Mouse (Mus musculus) small intestine, adult 2 months (tissue): ENCODE measurements at regions not wholly inside any gene's neighbourhood (a gene's known extent, or its start where the extent isn't known, plus 50 kb on each side); places are given as distances from the start of the nearest gene placed in this dataset.

Experiments used
- H3K27ac ChIP-seq: fragments of 200-500 bp; 2 replicates; pipeline ENCODE4 v1.5.1; 2012; ENCODE audit warnings: low read depth, low read length, control low read depth, inconsistent platforms; ENCODE audit not compliant: insufficient read depth
- H3K27me3 ChIP-seq: fragments of 200-500 bp; 2 replicates; pipeline ENCODE4 v1.6.1; 2012; ENCODE audit warnings: mild to moderate bottlenecking, moderate library complexity, low read length, inconsistent platforms; ENCODE audit not compliant: control insufficient read depth, insufficient read depth
- H3K36me3 ChIP-seq: fragments of 200-500 bp; 2 replicates; pipeline ENCODE4 v1.6.1; 2012; ENCODE audit warnings: mild to moderate bottlenecking, low read length, control low read depth, inconsistent platforms; ENCODE audit not compliant: control insufficient read depth, insufficient read depth
- H3K4me1 ChIP-seq: fragments of 200-500 bp; 2 replicates; pipeline ENCODE4 v1.6.1; 2012; ENCODE audit warnings: low read length, inconsistent platforms, mixed read lengths; ENCODE audit not compliant: control insufficient read depth, insufficient read depth, insufficient read length
- H3K4me3 ChIP-seq: fragments of 200-500 bp; 2 replicates; pipeline ENCODE4 v1.5.1; 2012; ENCODE audit warnings: low read depth, mild to moderate bottlenecking, control low read depth, inconsistent platforms, low read length, moderate library complexity
- CTCF ChIP-seq: fragments of 200-500 bp; IDR thresholded peaks from 2 replicates; pipeline ENCODE4 v1.5.1; 2012; ENCODE audit warnings: low read depth, mild to moderate bottlenecking, control low read depth, inconsistent platforms, low read length, moderate library complexity, mixed read lengths; ENCODE audit not compliant: insufficient replicate concordance, insufficient read length; ENCODE audit errors: extremely low read depth
- POLR2A ChIP-seq: fragments of 200-500 bp; IDR thresholded peaks from 2 replicates; pipeline ENCODE4 v1.6.1; 2012; ENCODE audit warnings: low read depth, mild to moderate bottlenecking, control low read depth, inconsistent platforms, low read length, moderate library complexity
- WGBS: fragments of 180-500 bp; shearing (Covaris S2); methylation state at CpG from one replicate; pipeline ENCODE4 v1.1.7; 2018; 5-methylcytosine and 5-hydroxymethylcytosine counted together

DNA sequence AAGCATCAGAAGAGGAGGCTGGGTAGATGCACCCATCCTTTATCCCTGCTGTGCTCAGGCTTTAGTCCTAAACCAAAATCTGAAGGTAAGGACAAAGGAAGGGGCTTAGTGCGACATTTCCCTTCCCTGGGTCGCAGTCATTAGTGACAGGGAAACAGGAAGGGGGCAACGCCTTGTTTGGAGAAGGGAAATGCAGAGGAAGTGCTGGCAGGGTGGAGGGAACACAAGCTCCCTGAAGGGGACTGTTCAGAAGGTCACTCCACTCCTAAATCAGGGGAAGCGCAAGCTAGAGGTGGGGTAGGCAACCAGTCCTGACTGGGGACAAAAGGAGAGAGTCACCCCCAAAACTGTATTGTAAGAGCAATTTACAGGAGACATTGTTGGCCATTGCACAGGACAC, 88.7 kb upstream of the Cd93 start:
- TF ChIP-seq POLR2A (no peak), CTCF (no peak)
- WGBS, result 49% methylated on average over 4 of the region's 4 CpGs
- Histone ChIP-seq H3K4me3 (no peak overlapping the region), H3K27me3 (no peaks in the 10 kb centered on the region), H3K4me1 (no peaks in the 10 kb centered on the region), H3K36me3 (no peaks in the 10 kb centered on the region), H3K27ac (no peak overlapping the region)

- TF ChIP-seq POLR2A (no peak), CTCF (no peak)
- H3K36me3 ChIP-seq, result no peaks in the 10 kb centered on the region
- no peak overlapping the region for H3K4me3 ChIP-seq
- no peaks in the 10 kb centered on the region for H3K4me1 ChIP-seq
- WGBS, result 67% methylated on average over 4 of the region's 4 CpGs
- H3K27ac ChIP-seq, result no peak overlapping the region
- no peaks in the 10 kb centered on the region for H3K27me3 ChIP-seq
Measured at GRCm38 (mm10) chr2:148530546-148530945, 87.2 kb upstream of the Cd93 start.

- Histone ChIP-seq H3K36me3 (no peaks in the 10 kb centered on the region), H3K4me3 (no peak overlapping the region), H3K4me1 (no peaks in the 10 kb centered on the region), H3K27ac (no peak overlapping the region), H3K27me3 (no peaks in the 10 kb centered on the region)
- no peak for TF ChIP-seq CTCF
- no peak for TF ChIP-seq POLR2A
- 59% methylated on average over 2 of the region's 2 CpGs for WGBS
Measured at GRCm38 (mm10) chr2:148529900-148530299, 86.5 kb upstream of the Cd93 start.

DNA sequence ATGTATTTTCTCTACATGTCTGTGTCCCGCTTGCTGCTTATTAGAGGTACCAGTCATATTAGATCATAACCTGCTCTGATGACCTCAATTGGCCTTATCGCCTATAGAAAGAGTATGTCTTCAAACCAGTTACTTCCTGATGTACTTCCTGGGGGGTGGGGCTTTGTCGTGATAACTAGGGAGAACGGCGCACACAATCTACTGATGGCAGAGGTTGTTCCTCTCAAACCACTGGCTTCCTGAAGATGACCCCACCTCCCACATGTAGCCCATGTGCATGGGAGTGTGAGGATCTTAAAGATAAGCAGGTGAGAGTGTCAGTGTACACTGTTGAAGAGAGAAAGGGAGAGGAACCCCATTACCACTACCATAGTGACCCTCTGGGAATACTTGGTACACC, 84.4 kb upstream of the Cd93 start:
- Histone ChIP-seq H3K36me3 (no peaks in the 10 kb centered on the region), H3K4me1 (no peaks in the 10 kb centered on the region), H3K27me3 (no peaks in the 10 kb centered on the region), H3K4me3 (no peak overlapping the region), H3K27ac (no peak overlapping the region)
- 74% methylated on average over 5 of the region's 5 CpGs for WGBS
- TF ChIP-seq POLR2A, result no peak
- TF ChIP-seq CTCF, result no peak

GRCm38 (mm10) chr2:148525496-148525895, 82.1 kb upstream of the Cd93 start:
- whole genome bisulfite sequencing, result 87% methylated on average over 6 of the region's 6 CpGs
- Histone ChIP-seq H3K4me3 (no peak overlapping the region), H3K27me3 (no peaks in the 10 kb centered on the region), H3K36me3 (no peaks in the 10 kb centered on the region), H3K4me1 (no peaks in the 10 kb centered on the region), H3K27ac (no peak overlapping the region)
- TF ChIP-seq POLR2A, result no peak
- TF ChIP-seq CTCF, result no peak

DNA sequence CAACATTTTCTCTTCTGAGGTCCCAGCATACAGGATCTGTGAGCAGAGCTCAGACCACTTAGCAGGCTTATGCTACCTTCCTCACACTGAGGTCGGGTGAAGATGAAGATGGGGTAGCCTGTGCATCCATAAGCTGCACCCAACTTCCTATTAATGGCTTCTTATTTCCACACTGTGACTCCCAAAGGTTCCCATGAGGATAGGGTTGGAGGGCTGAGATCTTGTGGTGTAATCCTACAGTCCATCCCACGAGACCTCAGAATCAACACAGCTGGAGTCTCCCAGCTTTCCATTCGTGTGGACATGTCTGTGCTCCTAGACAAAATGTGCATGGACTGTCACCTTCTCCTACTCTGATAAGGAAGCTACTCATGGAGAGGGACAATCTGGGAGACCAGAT, 80.0 kb upstream of the Cd93 start:
- Histone ChIP-seq H3K36me3 (no peaks in the 10 kb centered on the region), H3K27me3 (no peaks in the 10 kb centered on the region), H3K4me3 (no peak overlapping the region), H3K4me1 (no peaks in the 10 kb centered on the region), H3K27ac (no peak overlapping the region)
- 75% methylated on average over 3 of the region's 3 CpGs for WGBS
- TF ChIP-seq CTCF (no peak), POLR2A (no peak)

GRCm38 (mm10) chr2:148522936-148523335, 79.6 kb upstream of the Cd93 start:
- TF ChIP-seq POLR2A, result no peak
- TF ChIP-seq CTCF, result no peak
- no peaks in the 10 kb centered on the region for H3K27me3 ChIP-seq
- WGBS, result 69% methylated on average over 2 of the region's 2 CpGs
- H3K36me3 ChIP-seq, result no peaks in the 10 kb centered on the region
- H3K4me3 ChIP-seq, result no peak overlapping the region
- no peaks in the 10 kb centered on the region for H3K4me1 ChIP-seq
- no peak overlapping the region for H3K27ac ChIP-seq

DNA sequence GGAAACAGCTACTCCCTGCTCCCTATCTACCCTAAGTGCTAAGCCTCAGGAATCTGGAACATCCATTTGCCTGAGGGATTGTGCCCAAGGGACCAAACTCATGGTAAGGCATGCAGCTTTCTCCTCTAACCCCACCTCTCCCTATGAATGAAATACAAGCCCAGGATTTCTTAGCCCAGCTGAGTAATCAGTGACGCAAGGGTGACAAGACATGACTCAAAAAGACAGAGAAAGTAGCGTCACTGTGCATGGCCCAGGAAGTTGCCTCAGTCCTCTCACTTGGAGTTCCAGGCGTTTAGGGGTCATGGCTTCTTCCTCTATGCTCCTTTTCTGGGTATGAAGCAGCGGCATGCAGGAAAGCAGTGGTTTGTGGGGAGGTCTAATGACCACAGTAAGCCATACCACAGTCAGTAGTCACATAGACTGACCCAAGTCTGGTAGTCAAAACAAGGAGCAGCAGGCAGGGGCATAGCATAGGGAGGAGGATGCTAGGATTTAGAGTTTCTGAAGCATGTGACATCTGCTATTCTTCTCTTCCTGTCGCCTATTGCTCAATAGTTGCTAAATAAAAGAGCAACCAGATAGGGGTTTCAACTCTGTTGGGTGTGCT, 78.7 kb upstream of the Cd93 start:
- TF ChIP-seq POLR2A (no peak), CTCF (no peak)
- no peaks in the 10 kb centered on the region for H3K4me1 ChIP-seq
- 63% methylated on average over 5 of the region's 5 CpGs for WGBS
- H3K4me3 ChIP-seq, result no peak overlapping the region
- H3K36me3 ChIP-seq, result no peaks in the 10 kb centered on the region
- H3K27me3 ChIP-seq, result no peaks in the 10 kb centered on the region
- no peak overlapping the region for H3K27ac ChIP-seq
